Mouse (Mus musculus): ENCODE results near the gene Dlg2. TPM values are rescaled to one million over a fixed set of nuclear protein-coding genes. Genes with fewer than 3 reads are reported as not detected.

The Dlg2 gene
- polyA plus RNA-seq, 1 experiment, result 7.6 TPM

- H3K4me1 ChIP-seq (ENCODE audit: control insufficient read depth, insufficient read depth, insufficient read length, low read length), result no peaks in the 10 kb centered on the region
- no peak overlapping the region for H3K4me3 ChIP-seq (ENCODE audit: insufficient read depth, low read depth, low read length)
- no peak overlapping the region for H3K27ac ChIP-seq (replicated peaks; ENCODE audit: low read depth, low read length)
Measured at GRCm38 (mm10) chr7:92218171-92218570, 1741.7 kb downstream of the Dlg2 start.

- Histone ChIP-seq H3K4me3 (ENCODE audit: insufficient read depth, low read depth, low read length) (no peak overlapping the region), H3K4me1 (ENCODE audit: control insufficient read depth, insufficient read depth, insufficient read length, low read length) (no peaks in the 10 kb centered on the region)
Measured at GRCm38 (mm10) chr7:92220619-92221018, 1744.1 kb downstream of the Dlg2 start.

GRCm38 (mm10) chr7:92234476-92235202, 1758.2 kb downstream of the Dlg2 start:
- H3K4me1 ChIP-seq (ENCODE audit: control insufficient read depth, insufficient read depth, insufficient read length, low read length), result no peaks in the 10 kb centered on the region

More at GRCm38 (mm10) chr7:92220619-92221018, 1744.1 kb downstream of the Dlg2 start:
- no peak overlapping the region for H3K27ac ChIP-seq (replicated peaks; ENCODE audit: low read depth, low read length)

GRCm38 (mm10) chr7:92235541-92236031, 1759.1 kb downstream of the Dlg2 start:
- Histone ChIP-seq H3K27ac (replicated peaks; ENCODE audit: low read depth, low read length) (no peak overlapping the region), H3K4me1 (ENCODE audit: control insufficient read depth, insufficient read depth, insufficient read length, low read length) (no peaks in the 10 kb centered on the region), H3K4me3 (ENCODE audit: insufficient read depth, low read depth, low read length) (no peak overlapping the region)

More at GRCm38 (mm10) chr7:92234476-92235202, 1758.2 kb downstream of the Dlg2 start:
- Histone ChIP-seq H3K27ac (replicated peaks; ENCODE audit: low read depth, low read length) (no peak overlapping the region), H3K4me3 (ENCODE audit: insufficient read depth, low read depth, low read length) (no peak overlapping the region)

GRCm38 (mm10) chr7:92240908-92241307, 1764.4 kb downstream of the Dlg2 start:
- Histone ChIP-seq H3K27ac (replicated peaks; ENCODE audit: low read depth, low read length) (no peak overlapping the region), H3K4me1 (ENCODE audit: control insufficient read depth, insufficient read depth, insufficient read length, low read length) (no peaks in the 10 kb centered on the region), H3K4me3 (ENCODE audit: insufficient read depth, low read depth, low read length) (no peak overlapping the region)

GRCm38 (mm10) chr7:92247594-92247993, 1771.1 kb downstream of the Dlg2 start:
- Histone ChIP-seq H3K27ac (replicated peaks; ENCODE audit: low read depth, low read length) (no peak overlapping the region), H3K4me1 (ENCODE audit: control insufficient read depth, insufficient read depth, insufficient read length, low read length) (no peaks in the 10 kb centered on the region), H3K4me3 (ENCODE audit: insufficient read depth, low read depth, low read length) (no peak overlapping the region)

- Histone ChIP-seq H3K27ac (replicated peaks; ENCODE audit: low read depth, low read length) (no peak overlapping the region), H3K4me3 (ENCODE audit: insufficient read depth, low read depth, low read length) (no peak overlapping the region), H3K4me1 (ENCODE audit: control insufficient read depth, insufficient read depth, insufficient read length, low read length) (no peaks in the 10 kb centered on the region)
Measured at GRCm38 (mm10) chr7:92248619-92249018, 1772.1 kb downstream of the Dlg2 start.

- Histone ChIP-seq H3K27ac (replicated peaks; ENCODE audit: low read depth, low read length) (no peak overlapping the region), H3K4me1 (ENCODE audit: control insufficient read depth, insufficient read depth, insufficient read length, low read length) (no peaks in the 10 kb centered on the region), H3K4me3 (ENCODE audit: insufficient read depth, low read depth, low read length) (no peak overlapping the region)
Measured at GRCm38 (mm10) chr7:92258148-92258547, 1781.7 kb downstream of the Dlg2 start.

- Histone ChIP-seq H3K4me1 (ENCODE audit: control insufficient read depth, insufficient read depth, insufficient read length, low read length) (no peaks in the 10 kb centered on the region), H3K27ac (replicated peaks; ENCODE audit: low read depth, low read length) (no peak overlapping the region), H3K4me3 (ENCODE audit: insufficient read depth, low read depth, low read length) (no peak overlapping the region)
Measured at GRCm38 (mm10) chr7:92258701-92259100, 1782.2 kb downstream of the Dlg2 start.

GRCm38 (mm10) chr7:92264325-92264724, 1787.9 kb downstream of the Dlg2 start:
- no peak overlapping the region for H3K4me3 ChIP-seq (ENCODE audit: insufficient read depth, low read depth, low read length)
- H3K27ac ChIP-seq (replicated peaks; ENCODE audit: low read depth, low read length), result no peak overlapping the region
- H3K4me1 ChIP-seq (ENCODE audit: control insufficient read depth, insufficient read depth, insufficient read length, low read length), result no peaks in the 10 kb centered on the region

GRCm38 (mm10) chr7:92264964-92265363, 1788.5 kb downstream of the Dlg2 start:
- Histone ChIP-seq H3K27ac (replicated peaks; ENCODE audit: low read depth, low read length) (no peak overlapping the region), H3K4me1 (ENCODE audit: control insufficient read depth, insufficient read depth, insufficient read length, low read length) (no peaks in the 10 kb centered on the region), H3K4me3 (ENCODE audit: insufficient read depth, low read depth, low read length) (no peak overlapping the region)

GRCm38 (mm10) chr7:92275353-92275752, 1798.9 kb downstream of the Dlg2 start:
- Histone ChIP-seq H3K4me3 (ENCODE audit: insufficient read depth, low read depth, low read length) (no peak overlapping the region), H3K27ac (replicated peaks; ENCODE audit: low read depth, low read length) (no peak overlapping the region), H3K4me1 (ENCODE audit: control insufficient read depth, insufficient read depth, insufficient read length, low read length) (no peaks in the 10 kb centered on the region)

- Histone ChIP-seq H3K27ac (replicated peaks; ENCODE audit: low read depth, low read length) (no peak overlapping the region), H3K4me1 (ENCODE audit: control insufficient read depth, insufficient read depth, insufficient read length, low read length) (no peaks in the 10 kb centered on the region), H3K4me3 (ENCODE audit: insufficient read depth, low read depth, low read length) (no peak overlapping the region)
Measured at GRCm38 (mm10) chr7:92277629-92278028, 1801.2 kb downstream of the Dlg2 start.

- no peak overlapping the region for H3K4me3 ChIP-seq (ENCODE audit: insufficient read depth, low read depth, low read length)
- no peak overlapping the region for H3K27ac ChIP-seq (replicated peaks; ENCODE audit: low read depth, low read length)
- no peaks in the 10 kb centered on the region for H3K4me1 ChIP-seq (ENCODE audit: control insufficient read depth, insufficient read depth, insufficient read length, low read length)
Measured at GRCm38 (mm10) chr7:92280925-92281324, 1804.5 kb downstream of the Dlg2 start.

- H3K27ac ChIP-seq (replicated peaks; ENCODE audit: low read depth, low read length), result no peak overlapping the region
- H3K4me1 ChIP-seq (ENCODE audit: control insufficient read depth, insufficient read depth, insufficient read length, low read length), result no peaks in the 10 kb centered on the region
- no peak overlapping the region for H3K4me3 ChIP-seq (ENCODE audit: insufficient read depth, low read depth, low read length)
Measured at GRCm38 (mm10) chr7:92287058-92287457, 1810.6 kb downstream of the Dlg2 start.

- no peak overlapping the region for H3K27ac ChIP-seq (replicated peaks; ENCODE audit: low read depth, low read length)
- no peak overlapping the region for H3K4me3 ChIP-seq (ENCODE audit: insufficient read depth, low read depth, low read length)
- no peaks in the 10 kb centered on the region for H3K4me1 ChIP-seq (ENCODE audit: control insufficient read depth, insufficient read depth, insufficient read length, low read length)
Measured at GRCm38 (mm10) chr7:92288814-92289213, 1812.3 kb downstream of the Dlg2 start.
